Mouse (Mus musculus) intestine, embryonic 15.5 days (tissue): ENCODE measurements at regions not wholly inside any gene's neighbourhood (a gene's known extent, or its start where the extent isn't known, plus 50 kb on each side); places are given as distances from the start of the nearest gene placed in this dataset.

ENCODE experiments used
- ATAC-seq: fragments of 200-750 bp; cut with Nextera tagmentation; 2 replicates; pipeline ENCODE4 v1.8.0; 2017; ENCODE audit warnings: moderate TSS enrichment, moderate library complexity
- H3K27ac ChIP-seq: fragments of 300-500 bp; sonication (generic); 2 replicates; pipeline ENCODE4 v1.5.1; 2015; ENCODE audit warnings: mild to moderate bottlenecking, inconsistent platforms
- H3K27me3 ChIP-seq: fragments of 300-500 bp; sonication (generic); replicated peaks from 2 replicates; pipeline ENCODE4 v1.6.1; 2015; ENCODE audit warnings: inconsistent platforms
- H3K36me3 ChIP-seq: fragments of 300-500 bp; sonication (generic); 2 replicates; pipeline ENCODE4 v1.6.1; 2015; ENCODE audit warnings: inconsistent platforms
- H3K4me1 ChIP-seq: fragments of 300-500 bp; sonication (generic); replicated peaks from 2 replicates; pipeline ENCODE4 v1.6.1; 2015; ENCODE audit warnings: inconsistent platforms
- H3K4me2 ChIP-seq: fragments of 300-500 bp; sonication (generic); replicated peaks from 2 replicates; pipeline ENCODE4 v1.6.1; 2015; ENCODE audit warnings: mild to moderate bottlenecking, inconsistent platforms
- H3K4me3 ChIP-seq: fragments of 300-500 bp; sonication (generic); replicated peaks from 2 replicates; pipeline ENCODE4 v1.5.1; 2015; ENCODE audit warnings: inconsistent platforms
- H3K9ac ChIP-seq: fragments of 300-500 bp; sonication (generic); 2 replicates; pipeline ENCODE4 v1.6.1; 2015; ENCODE audit warnings: inconsistent platforms
- H3K9me3 ChIP-seq: fragments of 300-500 bp; sonication (generic); 2 replicates; pipeline ENCODE4 v1.6.1; 2016; ENCODE audit warnings: inconsistent platforms
- WGBS: fragments of 180-500 bp; shearing (Covaris S2); methylation state at CpG from one replicate; pipeline ENCODE4 v1.1.7; 2015; 5-methylcytosine and 5-hydroxymethylcytosine counted together

- Histone ChIP-seq H3K9me3 (no peaks in the 10 kb centered on the region), H3K4me1 (no peaks in the 10 kb centered on the region), H3K27ac (no peak overlapping the region), H3K9ac (no peak overlapping the region), H3K27me3 (no peaks in the 10 kb centered on the region), H3K36me3 (no peaks in the 10 kb centered on the region), H3K4me3 (no peak overlapping the region), H3K4me2 (no peak overlapping the region)
- ATAC-seq, result no peak
- 90% methylated on average over 6 of the region's 6 CpGs for WGBS
Observed at GRCm38 (mm10) chr17:78108793-78109192, 91.3 kb upstream of the Crim1 start.

- Histone ChIP-seq H3K9ac (no peak overlapping the region), H3K36me3 (no peaks in the 10 kb centered on the region), H3K27me3 (no peaks in the 10 kb centered on the region), H3K4me1 (no peaks in the 10 kb centered on the region), H3K27ac (no peak overlapping the region), H3K4me2 (no peak overlapping the region), H3K4me3 (no peak overlapping the region), H3K9me3 (no peaks in the 10 kb centered on the region)
- 59% methylated on average over 7 of the region's 7 CpGs for WGBS
- peak; percentile 97 for ATAC-seq
Observed at GRCm38 (mm10) chr17:78109364-78110222, 90.5 kb upstream of the Crim1 start.

- Histone ChIP-seq H3K36me3 (no peaks in the 10 kb centered on the region), H3K4me3 (no peak overlapping the region), H3K4me2 (no peak overlapping the region), H3K27me3 (no peaks in the 10 kb centered on the region), H3K9me3 (no peaks in the 10 kb centered on the region), H3K4me1 (no peaks in the 10 kb centered on the region), H3K27ac (no peak overlapping the region), H3K9ac (no peak overlapping the region)
- WGBS, result 91% methylated on average over 1 of the region's 1 CpGs
- ATAC-seq, result no peak
Observed at GRCm38 (mm10) chr17:78132116-78132515, 67.9 kb upstream of the Crim1 start.

GRCm38 (mm10) chr17:78137986-78138385, 62.1 kb upstream of the Crim1 start:
- Histone ChIP-seq H3K4me2 (no peak overlapping the region), H3K9me3 (no peaks in the 10 kb centered on the region), H3K27ac (no peak overlapping the region), H3K36me3 (no peaks in the 10 kb centered on the region), H3K9ac (no peak overlapping the region), H3K4me3 (no peak overlapping the region), H3K4me1 (no peaks in the 10 kb centered on the region), H3K27me3 (no peaks in the 10 kb centered on the region)
- 76% methylated on average over 1 of the region's 1 CpGs for WGBS
- ATAC-seq, result no peak

- H3K4me1 ChIP-seq, result no peaks in the 10 kb centered on the region
- no peak overlapping the region for H3K9ac ChIP-seq
- no peaks in the 10 kb centered on the region for H3K9me3 ChIP-seq
- ATAC-seq, result no peak
- no peak overlapping the region for H3K4me3 ChIP-seq
- no peak overlapping the region for H3K27ac ChIP-seq
- H3K36me3 ChIP-seq, result no peaks in the 10 kb centered on the region
- 77% methylated on average over 7 of the region's 7 CpGs for WGBS
- H3K27me3 ChIP-seq, result no peaks in the 10 kb centered on the region
- no peak overlapping the region for H3K4me2 ChIP-seq
Observed at GRCm38 (mm10) chr17:78140660-78141059, 59.4 kb upstream of the Crim1 start.

GRCm38 (mm10) chr17:78141136-78141535, 58.9 kb upstream of the Crim1 start:
- no peak overlapping the region for H3K27ac ChIP-seq
- H3K9me3 ChIP-seq, result no peaks in the 10 kb centered on the region
- no peaks in the 10 kb centered on the region for H3K27me3 ChIP-seq
- H3K36me3 ChIP-seq, result no peaks in the 10 kb centered on the region
- H3K4me3 ChIP-seq, result no peak overlapping the region
- WGBS, result 76% methylated on average over 3 of the region's 3 CpGs
- H3K4me1 ChIP-seq, result no peaks in the 10 kb centered on the region
- H3K9ac ChIP-seq, result no peak overlapping the region
- H3K4me2 ChIP-seq, result no peak overlapping the region
- no peak for ATAC-seq

- Histone ChIP-seq H3K9me3 (no peaks in the 10 kb centered on the region), H3K36me3 (no peaks in the 10 kb centered on the region), H3K27me3 (no peaks in the 10 kb centered on the region), H3K9ac (no peak overlapping the region), H3K4me1 (no peaks in the 10 kb centered on the region), H3K4me3 (no peak overlapping the region), H3K27ac (no peak overlapping the region), H3K4me2 (no peak overlapping the region)
- no peak for ATAC-seq
- 79% methylated on average over 7 of the region's 7 CpGs for WGBS
Observed at GRCm38 (mm10) chr17:78142431-78142830, 57.6 kb upstream of the Crim1 start.

GRCm38 (mm10) chr17:78145335-78145734, 54.7 kb upstream of the Crim1 start:
- Histone ChIP-seq H3K4me3 (no peak overlapping the region), H3K9me3 (no peaks in the 10 kb centered on the region), H3K4me2 (no peak overlapping the region), H3K4me1 (0 out of 2 replicates have a peak, but pooled peaks cover 4% of the 10 kb centered on the region), H3K27me3 (no peaks in the 10 kb centered on the region), H3K9ac (no peak overlapping the region), H3K36me3 (no peaks in the 10 kb centered on the region), H3K27ac (no peak overlapping the region)
- no peak for ATAC-seq
- 52% methylated on average over 4 of the region's 4 CpGs for WGBS
